Mouse (Mus musculus) lung, adult 18-20 months (tissue): ENCODE measurements around the gene Rps6ka5.

Source experiments
- DNase-seq, 2 experiments: peaks; one replicate each; pipeline ENCODE4 v3.0.0; 2022; ENCODE audit warnings: mixed read lengths in 2 of 2

Gene Rps6ka5

DNA sequence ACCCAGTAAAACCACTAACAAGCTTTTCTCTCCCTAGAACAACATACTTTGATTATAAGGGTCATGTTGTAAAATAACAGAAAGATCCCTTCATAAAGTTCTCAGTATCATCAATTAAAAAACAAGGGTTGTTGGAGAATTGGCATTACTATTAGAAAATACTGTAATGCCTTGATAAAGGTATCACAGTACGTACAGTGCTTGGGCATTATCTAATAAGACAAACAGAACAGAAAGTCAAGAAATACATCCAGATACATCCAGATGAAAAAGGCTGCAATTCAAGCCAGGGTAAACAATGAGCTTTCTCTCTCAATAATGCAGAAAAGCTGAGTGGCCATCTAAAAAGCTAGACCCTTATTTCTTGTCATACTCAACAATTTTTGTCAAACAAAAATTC is 84.8 kb downstream of the Rps6ka5 start:
- DNase-seq: no peak

DNA sequence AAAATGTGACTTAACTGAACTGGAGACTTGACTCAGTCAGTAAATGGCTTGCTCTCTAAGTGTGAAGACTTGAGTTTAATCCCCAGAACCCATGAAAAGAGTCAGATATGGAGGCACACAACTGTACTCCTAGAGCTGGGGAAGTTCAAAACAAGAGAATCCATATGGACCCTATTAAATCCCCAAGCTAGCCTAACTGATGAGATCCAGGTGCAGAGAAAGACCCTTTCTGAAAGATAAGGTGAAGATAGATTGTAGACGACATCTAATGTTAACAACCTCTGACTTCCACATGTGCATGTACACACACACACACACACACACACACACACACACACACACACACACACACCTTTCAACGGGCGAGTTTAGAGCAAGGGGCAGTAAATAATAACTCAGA is 86.1 kb downstream of the Rps6ka5 start:
- no peak for DNase-seq

- peak; percentile 17 to 36 for DNase-seq
Measured at GRCm38 (mm10) chr12:100639680-100640079, 87.1 kb downstream of the Rps6ka5 start.

DNA sequence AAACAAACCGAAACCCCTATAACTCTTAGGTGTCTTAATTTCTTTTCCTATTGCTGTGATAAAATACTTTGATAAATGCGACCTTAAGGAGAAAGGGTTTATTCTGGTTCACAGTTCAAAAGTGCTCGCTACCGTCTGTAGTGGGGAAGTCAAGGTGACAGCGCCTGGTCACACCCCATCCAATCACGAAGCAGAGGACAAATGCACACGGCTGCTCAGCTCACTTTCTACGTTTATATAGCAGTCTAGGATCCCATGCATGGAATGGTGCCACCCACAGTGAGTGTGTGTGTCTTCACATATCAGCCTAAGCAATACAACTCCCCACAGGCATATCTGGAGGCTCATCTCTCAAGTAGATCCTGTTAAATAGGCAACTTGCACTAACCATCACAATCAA is 88.9 kb downstream of the Rps6ka5 start:
- DNase-seq: no peak

- no peak for DNase-seq
Measured at GRCm38 (mm10) chr12:100636733-100637132, 90.0 kb downstream of the Rps6ka5 start.

GRCm38 (mm10) chr12:100636299-100636633 is 90.5 kb downstream of the Rps6ka5 start:
- no peak for DNase-seq

DNA sequence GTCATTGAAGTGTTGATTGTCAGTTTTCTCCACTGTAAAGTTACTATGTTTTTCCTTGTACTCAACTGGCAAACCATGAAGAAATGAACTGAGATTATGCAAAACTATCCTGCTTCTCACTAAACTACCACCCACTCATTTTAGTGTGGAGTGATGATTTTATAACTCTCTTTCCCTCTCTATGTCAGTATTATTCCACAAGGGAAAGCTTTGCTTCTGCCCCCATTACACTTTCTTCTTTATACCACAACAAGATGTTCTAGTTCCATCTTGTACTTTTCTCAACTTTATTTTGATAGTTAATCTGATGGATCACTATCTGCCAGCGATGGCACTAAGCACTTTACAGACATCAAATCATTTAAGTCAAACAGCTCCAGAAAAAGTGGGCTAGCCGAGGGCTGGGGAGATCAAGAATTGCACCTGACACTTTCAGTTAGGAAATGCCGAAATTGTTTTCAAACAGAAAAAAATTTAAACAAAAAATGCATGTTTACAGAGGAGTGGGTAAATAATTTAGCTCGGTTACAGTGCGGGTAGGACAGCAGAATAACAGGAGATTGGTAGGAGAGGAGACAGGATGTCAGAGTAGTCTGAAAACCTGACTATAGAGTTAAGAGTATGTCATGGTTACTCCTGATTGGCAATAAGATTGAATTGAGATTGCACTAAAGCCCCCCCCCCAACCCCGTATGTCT is 91.0 kb downstream of the Rps6ka5 start:
- no peak for DNase-seq

DNA sequence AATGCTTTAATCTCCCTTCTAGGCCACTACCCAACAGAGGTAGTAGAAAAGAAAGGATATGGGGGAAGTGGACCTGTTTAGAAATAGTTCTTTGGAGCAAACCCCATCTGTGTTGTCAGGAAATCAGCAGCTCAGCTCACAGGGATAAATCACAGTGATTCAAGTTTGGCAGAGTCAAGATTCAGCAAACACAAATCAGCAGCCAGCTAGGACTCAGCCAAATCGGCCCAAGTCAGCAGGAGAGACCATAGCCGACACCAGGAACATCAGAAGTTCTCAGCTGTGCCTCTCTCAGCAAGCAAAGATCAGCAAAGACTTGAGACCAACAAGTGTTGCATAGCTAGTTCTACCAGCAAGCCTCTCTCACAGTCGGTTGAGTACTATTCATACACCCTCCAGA is 93.6 kb downstream of the Rps6ka5 start:
- DNase-seq: no peak

GRCm38 (mm10) chr12:100631286-100631685 is 95.5 kb downstream of the Rps6ka5 start:
- DNase-seq: no peak

- DNase-seq: no peak
Measured at GRCm38 (mm10) chr12:100629126-100629920, 97.5 kb downstream of the Rps6ka5 start.

GRCm38 (mm10) chr12:100626991-100627677 is 99.6 kb downstream of the Rps6ka5 start:
- no peak for DNase-seq

GRCm38 (mm10) chr12:100626273-100626990 is 100.4 kb downstream of the Rps6ka5 start:
- DNase-seq: peak; percentile 27 to 43

DNA sequence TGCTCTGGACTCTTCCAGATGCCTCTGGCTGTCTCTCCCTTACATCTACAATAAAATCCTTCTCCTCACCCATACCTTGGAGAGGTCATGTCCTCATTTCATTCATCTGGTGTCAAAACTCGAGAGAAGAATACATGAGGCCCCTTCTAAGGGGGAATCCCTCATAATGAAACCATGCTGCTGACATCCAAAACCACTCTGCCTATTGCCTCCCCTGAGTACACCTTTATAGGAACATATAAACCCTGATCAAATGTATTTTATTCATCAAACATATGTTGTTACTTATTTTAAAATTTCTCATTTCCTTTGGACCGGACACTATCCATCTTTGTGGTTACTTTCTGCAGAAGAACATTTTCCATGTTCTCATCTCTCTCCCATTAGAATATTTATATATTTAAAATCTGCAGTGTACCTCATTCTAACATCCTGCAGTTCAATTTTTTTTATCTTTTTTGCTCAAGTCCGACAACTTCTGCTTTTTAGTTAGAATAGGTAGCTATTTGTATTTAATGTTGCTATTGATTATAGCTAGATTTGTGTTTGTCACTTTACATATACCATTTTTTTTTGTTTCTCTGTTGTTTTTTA is 101.8 kb downstream of the Rps6ka5 start:
- no peak for DNase-seq

- DNase-seq: no peak
Measured at GRCm38 (mm10) chr12:100615251-100615650, 111.5 kb downstream of the Rps6ka5 start.

DNA sequence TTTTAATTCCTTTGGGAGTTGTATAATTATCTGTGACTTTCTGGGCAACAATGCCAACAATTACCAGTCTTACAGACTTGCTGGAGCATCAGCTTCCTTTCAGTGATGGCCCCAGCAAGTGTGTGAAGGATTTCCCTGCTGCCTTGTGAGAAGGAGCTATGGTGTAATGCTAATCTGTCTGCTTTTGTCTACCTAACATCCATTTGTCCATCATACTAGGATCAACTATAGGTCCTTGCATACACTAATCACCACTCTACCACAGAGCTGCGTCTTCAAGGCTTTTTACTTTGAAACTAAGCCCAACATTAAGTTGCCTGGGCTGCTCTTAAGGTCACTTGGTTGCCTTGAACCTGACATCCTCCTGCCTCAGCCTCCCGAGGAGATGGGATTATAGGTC is 112.9 kb downstream of the Rps6ka5 start:
- no peak for DNase-seq

DNA sequence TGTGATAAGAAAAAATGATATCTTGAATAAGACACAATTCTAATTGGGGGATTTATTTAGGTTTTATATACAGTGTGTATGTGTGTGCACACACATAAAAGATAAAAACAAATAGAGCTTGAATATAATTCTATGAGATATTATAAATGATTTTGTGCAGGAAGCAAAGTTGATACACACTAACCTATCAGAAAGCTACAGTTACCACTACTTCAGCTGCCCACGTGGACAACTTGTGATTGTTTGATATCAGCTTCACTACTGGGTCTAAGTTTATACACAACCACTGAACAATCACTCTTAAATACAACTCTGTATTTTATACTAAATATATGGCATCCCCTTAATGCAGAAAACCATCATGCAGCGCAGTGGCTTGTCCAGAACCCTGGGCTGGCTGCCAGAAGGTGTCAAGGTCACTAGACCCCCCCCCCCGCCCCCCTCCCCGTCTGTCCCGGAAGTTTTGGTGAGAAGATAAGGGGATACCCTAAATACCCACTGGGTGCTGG is 113.5 kb downstream of the Rps6ka5 start:
- no peak for DNase-seq

DNA sequence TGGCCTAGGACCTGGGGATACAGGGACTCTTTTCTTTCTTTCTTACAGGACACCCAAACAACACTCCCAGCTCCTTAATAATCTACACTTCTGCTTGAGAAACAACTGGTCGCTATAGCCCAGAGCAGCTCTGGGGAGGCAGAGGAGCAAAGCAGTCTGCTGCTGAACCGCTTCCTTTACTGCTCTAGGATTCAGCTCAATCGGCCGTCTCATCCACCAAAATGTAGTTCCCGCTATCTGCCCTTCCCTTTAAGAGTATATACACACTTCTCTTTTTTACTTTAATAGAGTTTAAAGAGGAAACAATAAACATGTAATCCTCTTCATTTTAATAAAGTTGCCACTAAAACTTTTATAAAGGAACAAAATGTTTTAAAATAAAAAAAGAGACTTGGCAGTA is 117.0 kb downstream of the Rps6ka5 start:
- DNase-seq: no peak

GRCm38 (mm10) chr12:100609064-100609463 is 117.7 kb downstream of the Rps6ka5 start:
- DNase-seq: no peak

DNA sequence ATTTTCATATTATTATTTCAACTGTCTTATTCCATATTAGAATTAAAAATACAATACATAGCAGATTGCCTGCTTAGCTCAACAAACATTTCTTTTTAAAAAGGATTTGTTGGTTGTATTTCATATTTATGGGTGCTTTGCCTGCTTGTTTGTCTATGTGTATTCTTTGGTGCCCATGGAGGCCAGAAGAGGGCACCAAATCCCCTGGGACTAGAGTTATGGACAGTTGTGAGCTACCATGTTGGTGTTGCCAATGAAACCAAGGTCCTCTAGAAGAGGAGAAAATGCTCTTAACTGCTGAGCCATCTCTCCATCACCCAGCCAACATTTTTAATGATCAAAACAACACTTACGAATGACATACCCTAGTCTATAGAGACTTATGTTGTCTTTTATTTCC is 120.0 kb downstream of the Rps6ka5 start:
- no peak for DNase-seq

DNA sequence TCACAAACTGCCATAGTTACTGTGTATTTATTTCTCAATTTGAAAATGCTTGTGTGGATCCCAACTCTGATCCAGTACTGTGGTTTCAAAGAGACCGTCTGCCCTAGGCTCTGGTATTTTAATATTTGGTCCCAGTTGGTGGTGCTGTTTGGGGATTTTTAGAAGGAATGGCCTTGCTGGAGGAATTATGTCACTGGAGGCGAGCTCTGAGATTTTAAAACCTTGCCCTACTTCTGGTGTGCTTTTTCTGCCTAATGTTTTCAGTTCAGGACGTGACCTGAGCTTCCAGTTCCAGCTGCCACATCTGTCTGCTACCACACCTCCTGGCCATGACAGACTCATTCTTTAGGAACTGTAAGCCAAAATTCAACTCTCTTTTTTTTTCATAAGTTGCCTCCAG is 121.2 kb downstream of the Rps6ka5 start:
- DNase-seq: no peak

GRCm38 (mm10) chr12:100604540-100604939 is 122.2 kb downstream of the Rps6ka5 start:
- DNase-seq: peak; percentile 28 to 37

DNA sequence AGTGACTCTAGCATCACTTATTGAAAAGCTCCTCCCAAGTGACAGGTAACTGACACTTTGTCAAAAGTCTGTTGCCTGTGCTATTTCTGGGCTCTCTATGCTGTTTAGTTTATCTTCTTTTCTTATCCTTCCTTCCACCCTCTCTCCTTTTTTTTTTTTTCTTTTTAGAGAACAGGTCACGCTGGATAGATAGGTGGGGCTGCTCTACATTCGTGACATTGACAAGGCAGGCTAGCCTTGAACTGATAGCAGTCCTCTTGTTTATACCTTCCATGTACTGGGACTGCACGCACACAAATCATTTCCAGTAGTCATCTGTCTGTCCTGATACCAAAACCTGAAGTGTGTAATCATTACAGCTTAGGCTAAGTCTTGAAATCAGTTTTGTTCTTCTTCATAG is 132.1 kb downstream of the Rps6ka5 start:
- no peak for DNase-seq

DNA sequence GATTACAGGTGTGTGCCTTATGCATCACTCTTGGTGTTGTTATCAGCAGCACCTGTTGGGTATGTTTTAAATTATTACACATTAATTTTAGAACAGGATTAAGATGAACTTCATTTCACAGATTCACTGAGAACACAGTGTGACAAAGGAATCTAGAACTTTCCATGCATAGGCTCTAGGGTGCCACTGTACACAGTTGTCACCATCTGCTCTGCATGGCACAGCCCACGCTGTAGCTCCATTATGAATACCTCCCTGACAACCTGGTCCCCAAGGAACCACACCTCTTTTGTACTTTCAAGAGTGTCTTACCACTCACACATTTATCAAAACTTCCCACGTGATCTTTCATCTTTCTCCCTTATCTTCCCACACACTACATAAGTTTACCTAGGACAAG is 140.2 kb downstream of the Rps6ka5 start:
- DNase-seq: no peak
